Mouse (Mus musculus) testis, adult 2 months (tissue): ENCODE results near the gene Adamts4. TPM values are rescaled to one million over a fixed set of nuclear protein-coding genes. Genes with fewer than 3 reads are reported as not detected.

Source experiments
- H3K27ac ChIP-seq: fragments of 200-500 bp; 2 replicates; pipeline ENCODE4 v1.5.1; 2012; ENCODE audit warnings: low read depth, low read length; ENCODE audit not compliant: control insufficient read depth, insufficient read depth
- H3K27me3 ChIP-seq: fragments of 200-500 bp; 2 replicates; pipeline ENCODE4 v1.6.1; 2012; ENCODE audit warnings: mild to moderate bottlenecking, low read length, moderate library complexity; ENCODE audit not compliant: control insufficient read depth, insufficient read depth
- H3K36me3 ChIP-seq: fragments of 200-500 bp; 2 replicates; pipeline ENCODE4 v1.6.1; 2012; ENCODE audit warnings: mild to moderate bottlenecking, low read length; ENCODE audit not compliant: control insufficient read depth, insufficient read depth
- H3K4me1 ChIP-seq: fragments of 200-500 bp; 2 replicates; pipeline ENCODE4 v1.6.1; 2012; ENCODE audit warnings: low read length; ENCODE audit not compliant: control insufficient read depth, insufficient read depth
- H3K4me3 ChIP-seq: fragments of 200-500 bp; 2 replicates; pipeline ENCODE4 v1.5.1; 2012; ENCODE audit warnings: low read depth, mild to moderate bottlenecking, low read length, moderate library complexity, mixed read lengths; ENCODE audit not compliant: control insufficient read depth
- CTCF ChIP-seq: fragments of 200-500 bp; IDR thresholded peaks from 2 replicates; pipeline ENCODE4 v1.5.1; 2012; ENCODE audit warnings: low read depth, mild to moderate bottlenecking, inconsistent platforms, low read length, moderate library complexity; ENCODE audit not compliant: control insufficient read depth, insufficient read depth, insufficient replicate concordance
- POLR2A ChIP-seq: fragments of 200-500 bp; IDR thresholded peaks from 2 replicates; pipeline ENCODE4 v1.6.1; 2012; ENCODE audit warnings: low read depth, mild to moderate bottlenecking, inconsistent platforms, low read length, moderate library complexity; ENCODE audit not compliant: control insufficient read depth
- polyA plus RNA-seq: library from polyadenylated mRNA; depleted of rRNA; stranded (reverse); fragments of >200 nt; gene quantifications from 2 replicates; pipeline ENCODE4 v1.2.3, GENCODE M21; 2012

Adamts4 gene
- polyA plus RNA-seq, 1 experiment, result 0.52 TPM

DNA sequence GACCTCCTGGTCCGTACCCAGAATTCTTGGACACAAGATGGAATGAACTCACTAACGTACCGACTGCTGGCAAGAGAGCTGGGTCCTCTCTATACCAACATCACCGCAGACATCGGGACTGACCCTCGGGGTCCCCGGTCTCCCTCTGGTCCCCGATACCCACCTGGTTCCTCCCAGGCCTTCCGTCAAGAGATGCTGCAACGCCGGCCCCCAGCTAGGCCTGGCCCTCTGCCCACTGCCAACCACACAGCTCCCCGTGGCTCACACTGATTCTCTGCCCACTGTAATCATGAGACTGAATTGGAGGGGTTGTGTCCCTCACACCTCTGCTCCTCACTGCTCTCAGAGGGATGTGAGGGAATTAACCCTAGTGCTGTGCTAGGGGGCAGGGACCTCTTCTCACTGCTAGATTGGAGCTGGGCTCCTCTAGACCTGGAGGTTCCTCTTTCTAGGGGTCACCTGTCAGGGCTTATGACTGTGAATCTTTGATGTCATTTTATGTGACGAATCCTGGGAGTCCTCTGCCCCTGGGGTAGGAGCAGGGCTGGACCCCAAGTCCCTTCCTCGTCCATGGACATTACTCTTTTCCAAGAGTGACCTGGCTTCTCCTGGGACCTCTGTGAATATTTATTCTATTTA lies 26.0 kb downstream of the Adamts4 start:
- H3K27me3 ChIP-seq, result no peaks in the 10 kb centered on the region
- H3K36me3 ChIP-seq, result peaks cover 2% of the 10 kb centered on the region
- no peak overlapping the region for H3K27ac ChIP-seq
- H3K4me3 ChIP-seq, result no peak overlapping the region
- no peak for TF ChIP-seq POLR2A
- no peak for TF ChIP-seq CTCF
- peaks cover 12% of the 10 kb centered on the region for H3K4me1 ChIP-seq

DNA sequence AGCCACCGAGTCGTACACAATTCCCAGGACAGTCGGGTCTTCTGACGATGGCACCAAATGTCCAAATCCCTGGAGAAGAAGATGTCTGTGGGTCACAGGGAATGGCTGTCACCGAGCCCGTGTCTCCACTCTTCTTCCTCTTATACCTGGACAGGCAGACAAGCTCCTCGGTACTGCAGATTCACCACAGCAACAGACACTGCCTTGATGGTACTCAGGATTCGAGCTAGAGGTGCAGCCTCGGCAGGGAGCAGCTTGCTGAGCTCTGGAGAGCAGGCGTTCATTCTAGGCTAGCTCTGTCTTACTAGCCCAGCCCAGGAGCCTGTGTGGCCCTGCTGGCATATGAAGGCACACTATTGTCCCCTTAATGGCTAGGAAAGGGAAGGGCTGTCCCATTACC lies 27.5 kb downstream of the Adamts4 start:
- H3K4me3 ChIP-seq, result no peak overlapping the region
- H3K36me3 ChIP-seq, result peaks cover 2% of the 10 kb centered on the region
- H3K4me1 ChIP-seq, result peaks cover 15% of the 10 kb centered on the region
- TF ChIP-seq CTCF (no peak), POLR2A (no peak)
- H3K27ac ChIP-seq, result no peak overlapping the region
- no peaks in the 10 kb centered on the region for H3K27me3 ChIP-seq

DNA sequence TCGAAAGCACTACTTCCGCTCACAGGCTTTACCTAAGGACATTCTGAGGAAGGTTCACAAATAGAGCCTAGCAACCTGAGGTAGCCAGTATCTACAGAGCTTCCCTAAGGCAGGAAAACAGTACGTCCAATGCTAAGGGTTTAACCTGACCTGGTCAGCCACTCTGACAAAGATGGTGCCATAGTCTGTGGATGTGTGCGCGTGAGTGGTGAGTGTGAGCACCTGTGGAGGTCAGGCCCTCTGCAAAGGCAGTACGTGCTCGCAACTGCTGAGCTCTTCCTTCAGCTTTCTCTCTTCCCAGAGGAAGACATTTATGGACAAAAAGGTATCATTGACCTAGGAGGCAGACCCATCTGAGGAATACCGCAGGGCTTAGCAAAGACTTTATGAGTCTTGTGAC lies 28.2 kb downstream of the Adamts4 start:
- Histone ChIP-seq H3K4me1 (peaks cover 15% of the 10 kb centered on the region), H3K36me3 (peaks cover 2% of the 10 kb centered on the region), H3K27ac (no peak overlapping the region), H3K27me3 (no peaks in the 10 kb centered on the region), H3K4me3 (no peak overlapping the region)
- TF ChIP-seq CTCF (no peak), POLR2A (no peak)

DNA sequence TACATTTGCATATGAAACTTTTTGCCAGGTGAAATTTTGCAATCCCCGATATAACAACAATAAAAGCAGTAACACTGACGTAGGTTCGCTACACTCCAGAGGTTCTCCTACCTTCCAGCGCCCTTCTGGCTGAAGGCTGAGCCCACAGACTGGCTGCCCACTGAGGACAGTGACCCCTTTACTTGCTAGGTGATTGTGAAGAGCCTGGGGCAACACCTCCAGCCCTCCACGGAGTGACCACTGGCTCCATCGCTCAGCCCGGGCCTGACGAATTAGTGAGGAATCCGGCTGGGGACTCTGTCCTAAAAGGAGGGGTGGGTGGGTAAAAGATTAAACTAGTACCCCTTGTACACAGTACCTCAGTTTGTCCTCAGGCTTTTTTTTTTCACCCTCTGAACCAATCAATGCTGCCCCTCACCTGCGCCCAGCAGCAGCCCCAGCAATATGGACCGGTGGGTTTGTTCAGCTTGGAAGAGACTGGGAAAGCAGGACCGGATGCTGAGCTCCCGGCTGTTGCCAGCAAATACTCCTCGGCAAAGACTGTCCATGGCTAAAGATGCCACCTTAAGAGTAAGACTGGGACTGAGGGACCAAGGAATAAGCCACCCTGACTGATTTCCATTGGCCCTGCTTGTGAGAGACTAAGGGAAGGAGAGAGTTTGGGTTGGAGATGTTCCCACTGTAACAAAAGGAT lies 28.9 kb downstream of the Adamts4 start:
- H3K27ac ChIP-seq, result no peak overlapping the region
- H3K4me1 ChIP-seq, result peaks cover 15% of the 10 kb centered on the region
- no peak overlapping the region for H3K4me3 ChIP-seq
- no peaks in the 10 kb centered on the region for H3K27me3 ChIP-seq
- no peak for TF ChIP-seq POLR2A
- TF ChIP-seq CTCF, result no peak
- H3K36me3 ChIP-seq, result no peaks in the 10 kb centered on the region; the same call in 1 of the 2 replicates

- H3K27me3 ChIP-seq, result no peaks in the 10 kb centered on the region
- H3K4me3 ChIP-seq, result no peak overlapping the region; the same call in 1 of the 2 replicates
- peaks cover 19% of the 10 kb centered on the region for H3K4me1 ChIP-seq
- H3K27ac ChIP-seq, result no peak overlapping the region
- no peaks in the 10 kb centered on the region for H3K36me3 ChIP-seq
- no peak for TF ChIP-seq POLR2A
- TF ChIP-seq CTCF, result no peak
Measured at GRCm38 (mm10) chr1:171279721-171280120, 29.5 kb downstream of the Adamts4 start.

- Histone ChIP-seq H3K36me3 (no peaks in the 10 kb centered on the region), H3K4me1 (peaks cover 25% of the 10 kb centered on the region), H3K27me3 (no peaks in the 10 kb centered on the region), H3K27ac (no peak overlapping the region; the same call in 1 of the 2 replicates), H3K4me3 (peak overlapping the region; percentile 96)
- TF ChIP-seq POLR2A (no peak), CTCF (no peak)
Measured at GRCm38 (mm10) chr1:171280250-171280915, 30.2 kb downstream of the Adamts4 start.

- no peak for TF ChIP-seq CTCF
- 0 out of 2 replicates have a peak, but pooled peaks have one; percentile 26 for TF ChIP-seq POLR2A
- Histone ChIP-seq H3K4me1 (peaks cover 26% of the 10 kb centered on the region), H3K27ac (peak within 1 kb of the TSS; percentile 95), H3K4me3 (peak within 1 kb of the TSS; percentile 96), H3K36me3 (no peaks in the 10 kb centered on the region), H3K27me3 (no peaks in the 10 kb centered on the region)
Measured at GRCm38 (mm10) chr1:171280916-171281527, 30.8 kb downstream of the Adamts4 start, which contains the start of gene Ppox. TSS of gene Ppox (minus strand) at chr1:171281186.
